Mouse (Mus musculus): ENCODE results near the gene Magt1.

DNA sequence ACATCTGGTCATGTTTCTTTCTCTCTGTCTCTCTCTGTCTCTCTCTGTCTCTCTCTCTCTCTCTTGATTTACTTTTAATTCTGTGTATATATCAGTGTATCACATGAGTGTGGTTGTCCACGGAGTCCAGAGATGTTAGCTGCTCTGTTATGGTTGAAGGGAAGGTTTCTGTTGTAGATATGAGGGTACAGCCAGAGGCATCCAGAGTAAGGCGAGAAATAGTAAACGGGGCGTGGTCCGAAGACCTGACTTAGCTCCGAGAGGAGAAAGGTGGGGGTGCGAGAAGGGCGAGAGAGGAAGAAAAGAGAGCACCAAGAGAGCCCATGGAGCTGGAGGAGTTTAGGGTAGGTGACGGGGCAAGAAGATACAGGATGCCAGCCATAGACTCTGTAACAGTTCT lies 34.2 kb upstream of the Magt1 start:
- TF ChIP-seq CTCF (IDR thresholded peaks at IDR 0.05; ENCODE audit: low read depth, low read length) = no peak
- TF ChIP-seq POLR2A (IDR thresholded peaks at IDR 0.05; ENCODE audit: borderline replicate concordance, low read depth, low read length) = no peak

Data from bone marrow macrophage, adult 2 months (primary cell).